Mouse (Mus musculus) B cell, adult 62 days (primary cell): Measurements from ENCODE around the gene Eif1b. TPM values are rescaled to one million over a fixed set of nuclear protein-coding genes. Genes with fewer than 3 reads are reported as not detected.

Experiments
- total RNA-seq: library from RNA; stranded (reverse); gene quantifications from 4 replicates; pipeline ENCODE4 v1.2.4, GENCODE M21; 2023

Eif1b gene
- 40.3 to 45.4 TPM (median 43.6 TPM) in 4 replicates for total RNA-seq

GRCm38 (mm10) chr9:120492010-120492399, at the start of gene Eif1b:
Eif1b (plus strand) TSS chr9:120492232.

DNA sequence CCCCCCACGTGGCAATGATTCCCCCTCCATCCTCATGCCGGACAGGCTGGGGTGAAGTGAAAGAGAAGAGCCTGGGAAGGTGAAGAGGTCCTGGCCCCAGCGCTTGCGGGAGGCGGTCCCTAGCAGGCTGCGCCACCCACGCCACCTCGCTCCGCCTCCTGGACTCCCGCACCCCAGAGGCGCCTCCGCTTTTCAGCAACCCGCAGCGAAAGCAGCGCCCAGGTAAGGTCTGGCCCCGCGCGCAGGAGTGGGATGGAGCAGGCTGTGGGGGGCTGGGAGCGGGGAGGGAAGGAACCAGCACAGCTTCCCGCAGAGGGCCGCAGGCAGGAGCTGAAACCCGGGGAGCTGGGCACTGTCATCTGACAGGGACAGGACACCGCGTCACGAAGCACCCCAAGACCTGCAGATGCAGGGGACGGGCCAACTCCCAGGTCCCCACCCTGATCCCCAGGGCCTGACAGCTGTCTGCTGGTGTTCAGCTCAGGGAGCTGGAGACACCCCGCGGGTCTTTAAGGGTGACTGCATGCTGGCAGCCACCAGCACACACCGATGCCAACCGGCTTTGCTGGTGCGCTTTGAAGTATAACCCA, 47.7 kb downstream of the Eif1b start, which contains the start of gene Entpd3:
Gene Entpd3 (plus strand): TSS at position 157 of the 590 bp plus-strand sequence.

Other genes starting within 250 kb of the Eif1b start
- gene Myrip, start 190.7 kb upstream of the Eif1b start, total RNA-seq, result not detected in 4 replicates
- not detected in 4 replicates for gene Entpd3, start 47.6 kb downstream of the Eif1b start, total RNA-seq
- 771 to 841 TPM (median 812 TPM) in 4 replicates for gene Rpl14, start 79.2 kb downstream of the Eif1b start, total RNA-seq